Mouse (Mus musculus) hindbrain, embryonic 16.5 days (tissue): Measurements from ENCODE around the gene Slc9a8. TPM values are rescaled to one million over a fixed set of nuclear protein-coding genes. Genes with fewer than 3 reads are reported as not detected.
"Not testable (repeated sequence)": the region's sequence is repeated elsewhere in the genome, so short reads cannot be mapped to it uniquely, and the experiment has no call there.

Experiments used
- ATAC-seq: fragments of 200-750 bp; cut with Nextera tagmentation; 2 replicates; pipeline ENCODE4 v1.8.0; 2017; ENCODE audit warnings: moderate TSS enrichment, moderate library complexity
- H3K27ac ChIP-seq: fragments of 300-500 bp; sonication (generic); 2 replicates; pipeline ENCODE4 v1.5.1; 2014; ENCODE audit warnings: low read depth, mild to moderate bottlenecking, control low read depth, low read length, moderate library complexity
- H3K27me3 ChIP-seq: fragments of 300-500 bp; sonication (generic); replicated peaks from 2 replicates; pipeline ENCODE4 v1.6.1; 2014; ENCODE audit warnings: low read length; ENCODE audit not compliant: control insufficient read depth, insufficient read depth
- H3K36me3 ChIP-seq: fragments of 300-500 bp; sonication (generic); 2 replicates; pipeline ENCODE4 v1.6.1; 2014; ENCODE audit warnings: mild to moderate bottlenecking, low read length, moderate library complexity, mixed read lengths; ENCODE audit not compliant: control insufficient read depth, insufficient read depth
- H3K4me1 ChIP-seq: fragments of 300-500 bp; sonication (generic); 2 replicates; pipeline ENCODE4 v1.6.1; 2014; ENCODE audit warnings: low read depth, low read length; ENCODE audit not compliant: control insufficient read depth, insufficient read depth
- H3K4me2 ChIP-seq: fragments of 300-500 bp; sonication (generic); 2 replicates; pipeline ENCODE4 v1.6.1; 2014; ENCODE audit warnings: mild to moderate bottlenecking, low read length, control low read depth, moderate library complexity
- H3K4me3 ChIP-seq: fragments of 300-500 bp; sonication (generic); 2 replicates; pipeline ENCODE4 v1.5.1; 2014; ENCODE audit warnings: mild to moderate bottlenecking, low read length, control low read depth, moderate library complexity
- H3K9ac ChIP-seq: fragments of 300-500 bp; sonication (generic); 2 replicates; pipeline ENCODE4 v1.6.1; 2014; ENCODE audit warnings: low read depth, mild to moderate bottlenecking, control low read depth, low read length, moderate library complexity
- H3K9me3 ChIP-seq: fragments of 300-500 bp; sonication (generic); 2 replicates; pipeline ENCODE4 v1.6.1; 2014; ENCODE audit warnings: mild to moderate bottlenecking, low read length, moderate library complexity; ENCODE audit not compliant: control insufficient read depth
- WGBS: fragments of 180-500 bp; shearing (Covaris S2); extraction: QIAGEN DNeasy Blood & Tissue Kit; methylation state at CpG from one replicate; pipeline ENCODE4 v1.1.7; 2014; 5-methylcytosine and 5-hydroxymethylcytosine counted together
- polyA plus RNA-seq: library from polyadenylated mRNA; unstranded; fragments of >200 nt; fragmentation: Nextera tagmentation; extraction: Ambion mirVana; gene quantifications from 2 replicates; pipeline ENCODE4 v1.2.1, GENCODE M21; 2015

Slc9a8 gene
- polyA plus RNA-seq, 1 experiment from 2014 or later = 18.7 TPM

DNA sequence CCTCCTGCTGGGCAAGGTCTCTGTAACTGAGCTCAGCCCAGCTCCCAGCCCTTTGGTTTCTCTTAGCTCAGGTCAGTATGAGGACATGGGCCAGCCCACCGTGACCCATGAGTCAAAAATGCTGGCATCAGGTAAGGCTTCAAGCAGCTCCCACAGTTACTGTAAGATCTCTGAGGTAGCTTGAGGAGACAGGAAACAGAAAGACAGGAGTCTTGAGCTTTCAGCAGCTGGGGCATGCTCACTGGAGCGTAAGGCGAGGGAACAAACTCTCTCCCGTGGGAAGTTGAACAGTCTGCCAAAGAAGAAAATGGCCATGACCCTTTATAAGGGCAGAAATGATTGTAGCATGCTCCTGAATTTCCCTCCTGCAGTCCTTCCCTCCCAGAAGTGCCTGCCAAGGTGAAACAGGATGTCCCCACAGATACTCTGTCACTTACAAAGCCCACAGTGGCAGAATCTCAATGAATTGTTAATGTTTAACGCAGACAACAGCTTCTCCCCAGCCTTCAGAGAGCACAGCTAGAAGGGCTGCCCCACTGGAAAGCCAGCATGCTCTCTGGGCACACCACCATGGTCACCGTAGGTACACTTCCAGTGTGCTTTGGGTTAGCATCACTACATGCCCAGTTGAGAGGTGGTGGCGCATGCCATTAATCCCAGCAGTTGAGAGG lies 40.8 kb upstream of the Slc9a8 start:
- 46% methylated on average over 7 of the region's 7 CpGs for WGBS
- H3K4me3 ChIP-seq = no peak overlapping the region

DNA sequence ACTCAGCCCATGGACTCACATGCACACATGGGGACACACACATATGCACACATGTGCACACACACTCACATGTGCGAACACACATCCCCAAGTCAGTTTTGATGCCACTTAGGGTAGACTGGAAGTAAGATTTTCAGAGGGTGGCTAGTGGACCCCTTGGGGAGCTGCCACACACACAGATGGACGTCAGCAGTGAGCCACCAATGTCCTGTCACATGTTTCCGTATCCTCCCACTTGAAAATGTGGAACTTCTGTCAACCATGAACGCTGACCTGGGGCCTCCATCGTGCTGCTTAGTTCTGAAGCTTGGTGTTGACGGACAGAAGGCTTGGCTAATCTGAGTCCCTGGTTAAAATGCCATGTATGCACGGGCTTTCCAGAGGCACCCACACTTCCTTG lies 39.9 kb upstream of the Slc9a8 start:
- Histone ChIP-seq H3K9ac (no peak overlapping the region), H3K27ac (no peak overlapping the region), H3K4me2 (no peak overlapping the region), H3K27me3 (no peaks in the 10 kb centered on the region), H3K9me3 (no peaks in the 10 kb centered on the region), H3K36me3 (no peaks in the 10 kb centered on the region), H3K4me1 (no peaks in the 10 kb centered on the region), H3K4me3 (no peak overlapping the region)
- ATAC-seq = no peak
- WGBS = 86% methylated on average over 7 of the region's 7 CpGs

More for the DNA sequence above, 40.8 kb upstream of the Slc9a8 start:
- no peaks in the 10 kb centered on the region for H3K27me3 ChIP-seq
- no peak for ATAC-seq
- no peaks in the 10 kb centered on the region for H3K36me3 ChIP-seq
- no peak overlapping the region for H3K4me2 ChIP-seq
- no peaks in the 10 kb centered on the region for H3K9me3 ChIP-seq
- no peak overlapping the region for H3K27ac ChIP-seq
- H3K4me1 ChIP-seq = no peaks in the 10 kb centered on the region
- no peak overlapping the region for H3K9ac ChIP-seq

DNA sequence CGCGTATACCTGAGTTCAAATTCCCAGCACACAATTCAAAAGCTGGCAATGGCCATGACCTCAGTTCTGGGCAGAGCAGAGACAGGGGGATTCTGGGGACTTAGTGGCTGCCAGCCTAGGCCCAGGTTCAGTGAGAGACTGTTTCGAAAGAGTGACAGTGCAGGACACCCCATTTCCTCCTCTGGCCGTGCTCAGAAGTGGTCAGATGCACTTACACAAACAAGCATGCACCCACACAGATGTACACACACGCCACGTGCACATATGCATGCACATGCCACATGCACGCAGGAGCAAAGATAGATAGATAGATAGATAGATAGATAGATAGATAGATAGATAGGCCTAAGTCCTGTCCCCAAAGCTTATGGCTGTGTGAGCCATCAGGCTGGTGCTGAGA lies 39.1 kb upstream of the Slc9a8 start:
- Histone ChIP-seq H3K4me3 (no peak overlapping the region), H3K4me1 (no peaks in the 10 kb centered on the region), H3K36me3 (no peaks in the 10 kb centered on the region), H3K27me3 (no peaks in the 10 kb centered on the region), H3K27ac (no peak overlapping the region), H3K4me2 (no peak overlapping the region), H3K9ac (no peak overlapping the region), H3K9me3 (no peaks in the 10 kb centered on the region)
- ATAC-seq = no peak
- 91% methylated on average over 7 of the region's 7 CpGs for WGBS

DNA sequence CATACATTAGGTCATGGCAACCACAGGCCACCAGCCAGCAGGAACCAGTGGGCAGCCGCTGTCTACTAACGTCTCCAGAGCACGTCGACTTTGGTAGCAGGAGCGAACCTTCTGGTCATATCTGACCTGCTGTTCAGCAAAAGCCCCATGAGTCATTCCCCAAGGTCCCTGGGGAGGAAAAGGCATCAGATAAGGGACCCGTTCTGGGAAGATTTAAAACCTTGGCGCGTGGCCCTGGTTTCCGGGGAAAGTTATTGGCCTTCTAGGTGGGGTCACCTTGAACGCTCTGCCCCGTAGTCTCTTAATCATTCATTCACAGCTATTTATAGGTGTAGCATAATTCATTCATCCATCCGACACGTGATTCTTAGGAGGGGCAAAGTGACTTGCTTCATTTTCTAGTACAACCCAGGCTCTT lies 37.8 kb upstream of the Slc9a8 start:
- 83% methylated on average over 13 of the region's 13 CpGs for WGBS
- Histone ChIP-seq H3K27ac (no peak overlapping the region), H3K4me1 (no peaks in the 10 kb centered on the region), H3K9ac (no peak overlapping the region), H3K4me2 (no peak overlapping the region), H3K36me3 (no peaks in the 10 kb centered on the region), H3K4me3 (no peak overlapping the region), H3K27me3 (no peaks in the 10 kb centered on the region), H3K9me3 (no peaks in the 10 kb centered on the region)
- no peak for ATAC-seq

DNA sequence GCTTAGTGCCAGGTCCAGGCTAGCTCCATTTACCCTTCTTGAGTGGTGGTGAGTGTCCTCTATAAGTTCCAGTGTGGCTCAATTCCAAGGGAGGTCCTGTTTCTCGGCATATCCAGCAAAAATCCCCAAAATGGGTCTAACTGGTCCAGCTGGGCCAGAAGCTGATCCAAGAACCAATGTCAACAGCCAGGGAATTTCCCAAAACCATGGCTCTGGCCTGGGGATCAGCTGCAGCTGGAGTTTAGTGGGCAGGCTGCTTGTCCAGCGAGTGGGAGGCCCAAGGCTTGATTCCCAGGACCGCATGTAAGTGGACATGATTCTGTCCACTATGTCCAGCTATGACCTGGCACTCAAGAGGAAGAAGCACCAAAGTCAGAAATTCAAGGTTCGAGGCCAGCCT lies 35.1 kb upstream of the Slc9a8 start:
- no peaks in the 10 kb centered on the region for H3K9me3 ChIP-seq
- no peaks in the 10 kb centered on the region for H3K27me3 ChIP-seq
- no peak for ATAC-seq
- H3K4me1 ChIP-seq = no peaks in the 10 kb centered on the region
- H3K36me3 ChIP-seq = no peaks in the 10 kb centered on the region
- no peak overlapping the region for H3K4me3 ChIP-seq
- WGBS = 84% methylated on average over 4 of the region's 4 CpGs
- H3K9ac ChIP-seq = no peak overlapping the region
- H3K4me2 ChIP-seq = no peak overlapping the region
- no peak overlapping the region for H3K27ac ChIP-seq

DNA sequence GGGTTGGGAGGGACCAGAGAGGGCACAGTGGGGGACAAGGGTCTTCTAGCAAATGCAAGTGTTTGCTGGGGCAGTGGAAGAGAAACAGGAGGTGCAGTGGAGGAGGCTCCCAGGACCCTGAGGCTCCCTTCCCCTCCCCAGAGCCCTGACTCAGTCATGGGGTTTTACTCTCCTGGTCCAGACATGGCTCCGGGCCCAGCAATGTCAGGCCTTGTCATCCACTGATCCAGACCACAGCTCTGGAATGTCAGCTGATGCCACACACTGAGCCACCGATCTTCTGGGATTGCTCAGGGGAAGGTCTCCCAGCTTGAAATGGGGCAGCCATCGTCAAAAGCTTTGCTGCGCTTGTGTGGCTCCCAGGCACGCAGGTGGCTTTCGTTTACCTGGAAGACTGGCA lies 34.5 kb upstream of the Slc9a8 start:
- H3K4me3 ChIP-seq = no peak overlapping the region
- no peak overlapping the region for H3K27ac ChIP-seq
- ATAC-seq = no peak
- WGBS = 79% methylated on average over 6 of the region's 6 CpGs
- no peaks in the 10 kb centered on the region for H3K36me3 ChIP-seq
- H3K4me1 ChIP-seq = no peaks in the 10 kb centered on the region
- H3K4me2 ChIP-seq = no peak overlapping the region
- no peak overlapping the region for H3K9ac ChIP-seq
- no peaks in the 10 kb centered on the region for H3K27me3 ChIP-seq
- no peaks in the 10 kb centered on the region for H3K9me3 ChIP-seq

DNA sequence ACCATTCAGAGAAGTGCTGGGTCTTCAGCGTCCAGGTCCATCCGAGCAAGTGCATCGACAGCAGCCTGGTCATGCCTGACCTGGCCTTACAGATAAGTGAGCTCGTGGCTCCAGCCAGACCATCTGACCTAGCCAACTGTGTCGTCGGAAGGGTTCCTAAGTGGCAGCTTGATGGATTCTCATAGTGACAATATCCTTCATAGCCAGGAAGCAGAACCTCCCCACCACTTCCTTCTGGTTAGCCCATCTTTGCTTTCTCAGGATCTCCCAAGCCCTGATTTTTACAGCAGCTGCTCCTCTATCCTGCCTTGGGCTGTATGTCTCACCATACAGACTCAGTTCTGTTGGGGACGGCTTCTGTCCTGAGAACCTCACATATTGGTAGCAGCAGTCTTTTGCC lies 27.1 kb upstream of the Slc9a8 start:
- H3K9ac ChIP-seq = no peak overlapping the region
- H3K36me3 ChIP-seq = no peaks in the 10 kb centered on the region
- H3K4me3 ChIP-seq = no peak overlapping the region
- H3K27me3 ChIP-seq = no peaks in the 10 kb centered on the region
- H3K27ac ChIP-seq = no peak overlapping the region
- H3K4me1 ChIP-seq = no peaks in the 10 kb centered on the region
- WGBS = 88% methylated on average over 7 of the region's 7 CpGs
- H3K4me2 ChIP-seq = no peak overlapping the region
- no peak for ATAC-seq
- no peaks in the 10 kb centered on the region for H3K9me3 ChIP-seq

DNA sequence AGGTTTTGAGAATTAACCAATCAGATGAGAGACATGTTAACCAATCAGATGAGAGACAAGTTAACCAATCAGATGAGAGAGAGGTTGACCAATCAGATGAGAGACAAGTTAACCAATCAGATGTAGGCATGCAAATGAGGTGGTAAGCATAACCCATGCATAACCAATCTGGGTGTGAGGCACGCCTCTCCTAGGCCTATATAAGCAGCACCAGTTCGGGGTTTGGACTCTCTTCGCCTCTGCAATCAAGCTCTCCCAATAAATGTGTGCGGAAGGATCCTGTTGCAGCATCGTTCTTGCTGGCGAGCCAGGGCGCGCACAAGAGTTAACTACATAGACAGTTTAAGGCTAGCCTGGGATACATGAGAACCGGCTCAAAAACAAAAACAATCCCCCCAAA lies 25.1 kb upstream of the Slc9a8 start:
- not testable (repeated sequence) for H3K27ac ChIP-seq, H3K4me2 ChIP-seq, H3K4me1 ChIP-seq, H3K9me3 ChIP-seq, H3K27me3 ChIP-seq, H3K9ac ChIP-seq, H3K4me3 ChIP-seq, H3K36me3 ChIP-seq, ATAC-seq
- 95% methylated on average over 9 of the region's 9 CpGs for WGBS

DNA sequence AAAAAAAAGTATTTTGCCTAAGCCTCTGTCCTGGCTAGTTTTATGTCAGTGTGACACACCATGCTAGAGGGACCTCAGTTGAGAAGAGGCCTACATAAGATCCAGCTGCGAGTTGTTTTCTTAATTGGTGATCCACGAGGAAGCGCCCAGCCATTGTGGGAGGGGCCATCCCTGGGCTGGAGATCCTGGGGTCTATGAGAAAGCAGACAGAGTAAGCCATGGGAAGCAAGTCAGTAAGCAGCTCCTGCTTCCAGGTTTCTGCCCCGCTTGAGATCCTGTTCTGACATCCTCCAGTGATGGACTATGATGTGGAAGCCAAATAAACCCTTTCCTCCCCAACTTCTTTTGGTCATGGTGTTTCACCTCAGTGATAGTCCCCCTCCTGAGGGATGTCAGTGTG lies 22.5 kb upstream of the Slc9a8 start:
- Histone ChIP-seq H3K4me1 (no peaks in the 10 kb centered on the region), H3K27ac (no peak overlapping the region), H3K4me2 (no peak overlapping the region), H3K9ac (no peak overlapping the region), H3K4me3 (no peak overlapping the region), H3K9me3 (no peaks in the 10 kb centered on the region), H3K27me3 (no peaks in the 10 kb centered on the region), H3K36me3 (no peaks in the 10 kb centered on the region)
- 69% methylated on average over 4 of the region's 4 CpGs for WGBS
- no peak for ATAC-seq

DNA sequence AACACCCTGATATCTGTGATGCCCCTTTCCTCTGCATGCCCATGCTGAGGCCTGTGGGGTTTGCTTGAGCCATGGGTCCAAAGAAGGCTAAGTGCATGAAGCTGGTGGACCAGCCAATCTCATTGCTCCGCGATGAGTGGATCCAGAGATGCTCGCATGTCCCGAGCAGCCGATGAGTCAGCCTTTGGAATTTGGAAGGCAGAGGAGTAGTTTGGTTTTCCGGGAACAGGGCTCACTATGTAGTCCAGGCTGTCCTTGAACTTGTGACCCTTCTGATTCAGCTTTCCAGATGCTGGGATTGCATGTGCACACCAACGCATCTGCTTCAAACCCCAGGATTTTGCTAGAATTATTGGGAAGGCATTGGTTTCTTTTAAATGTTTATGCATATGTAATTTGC lies 21.9 kb upstream of the Slc9a8 start:
- Histone ChIP-seq H3K4me1 (no peaks in the 10 kb centered on the region), H3K27ac (no peak overlapping the region), H3K4me2 (no peak overlapping the region), H3K27me3 (no peaks in the 10 kb centered on the region), H3K36me3 (no peaks in the 10 kb centered on the region), H3K9ac (no peak overlapping the region), H3K9me3 (no peaks in the 10 kb centered on the region), H3K4me3 (no peak overlapping the region)
- 92% methylated on average over 7 of the region's 7 CpGs for WGBS
- ATAC-seq = no peak
